Mouse (Mus musculus): ENCODE results near the gene Plcb4. TPM values are rescaled to one million over a fixed set of nuclear protein-coding genes. Genes with fewer than 3 reads are reported as not detected.
"Not testable (repeated sequence)": the region's sequence is repeated elsewhere in the genome, so short reads cannot be mapped to it uniquely, and the experiment has no call there.

Plcb4 gene
- polyA plus RNA-seq, 1 experiment = 42.0 TPM

DNA sequence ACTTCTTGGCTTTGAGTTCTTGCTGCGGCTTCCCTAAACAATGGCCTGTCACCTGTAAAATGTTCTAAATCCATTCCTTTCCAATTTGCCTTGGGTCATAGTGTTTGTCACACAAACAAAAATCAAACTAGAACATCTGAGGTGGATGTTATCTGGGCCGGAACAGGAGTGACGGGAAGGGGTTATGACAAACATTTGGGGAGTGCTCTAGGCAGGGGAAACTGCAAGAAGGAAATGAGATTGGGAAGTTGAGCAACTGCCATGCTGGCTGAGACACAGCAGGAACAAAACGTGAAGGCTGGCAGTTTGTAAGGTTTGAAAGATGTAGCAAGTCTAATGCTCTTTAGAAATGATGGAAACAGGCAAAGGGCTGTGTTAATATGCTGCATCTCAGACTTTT, 66.6 kb downstream of the Plcb4 start:
- Histone ChIP-seq H3K4me3 (ENCODE audit: insufficient read depth, low read length) (no peak overlapping the region), H3K27ac (ENCODE audit: insufficient read depth, low read length) (no peak overlapping the region), H3K4me1 (ENCODE audit: control insufficient read depth, insufficient read depth, low read length) (no peaks in the 10 kb centered on the region)
- no peak for TF ChIP-seq CTCF (IDR thresholded peaks at IDR 0.05; ENCODE audit: extremely low read depth, insufficient read depth, low read length)

GRCm38 (mm10) chr2:135727088-135727487, 68.3 kb downstream of the Plcb4 start:
- TF ChIP-seq CTCF (IDR thresholded peaks at IDR 0.05; ENCODE audit: extremely low read depth, insufficient read depth, low read length) = no peak
- no peak overlapping the region for H3K4me3 ChIP-seq (ENCODE audit: insufficient read depth, low read length)
- H3K4me1 ChIP-seq (ENCODE audit: control insufficient read depth, insufficient read depth, low read length) = no peaks in the 10 kb centered on the region
- no peak overlapping the region for H3K27ac ChIP-seq (ENCODE audit: insufficient read depth, low read length)

DNA sequence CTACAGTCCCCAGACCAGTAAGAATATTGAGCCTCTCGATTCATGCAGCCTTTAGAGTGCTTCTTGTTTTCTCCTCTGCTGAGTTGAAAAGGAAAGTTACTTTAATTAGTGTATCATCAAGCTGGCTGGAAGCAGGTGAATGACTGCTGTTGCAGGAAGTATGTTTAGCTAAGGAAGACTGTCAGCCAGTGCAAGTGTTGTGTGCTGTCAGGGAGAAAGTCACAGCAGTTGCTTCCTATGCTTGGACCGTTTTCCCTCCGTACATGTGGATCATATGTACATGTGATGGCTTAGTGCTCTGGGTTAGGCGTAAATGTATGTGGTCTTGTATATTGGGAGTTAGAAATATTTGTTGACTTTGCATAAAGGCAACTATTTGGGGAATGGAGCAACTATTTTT, 69.1 kb downstream of the Plcb4 start:
- H3K27ac ChIP-seq (ENCODE audit: insufficient read depth, low read length) = no peak overlapping the region
- no peak overlapping the region for H3K4me3 ChIP-seq (ENCODE audit: insufficient read depth, low read length)
- no peak for TF ChIP-seq POLR2A (IDR thresholded peaks at IDR 0.05; ENCODE audit: extremely low read depth, insufficient read depth, low read length)
- no peak for TF ChIP-seq CTCF (IDR thresholded peaks at IDR 0.05; ENCODE audit: extremely low read depth, insufficient read depth, low read length)
- no peaks in the 10 kb centered on the region for H3K4me1 ChIP-seq (ENCODE audit: control insufficient read depth, insufficient read depth, low read length)

GRCm38 (mm10) chr2:135731591-135731990, 72.8 kb downstream of the Plcb4 start:
- TF ChIP-seq POLR2A (IDR thresholded peaks at IDR 0.05; ENCODE audit: extremely low read depth, insufficient read depth, low read length) = no peak
- TF ChIP-seq CTCF (IDR thresholded peaks at IDR 0.05; ENCODE audit: extremely low read depth, insufficient read depth, low read length) = no peak
- no peak overlapping the region for H3K27ac ChIP-seq (ENCODE audit: insufficient read depth, low read length)
- no peak overlapping the region for H3K4me3 ChIP-seq (ENCODE audit: insufficient read depth, low read length)
- H3K4me1 ChIP-seq (ENCODE audit: control insufficient read depth, insufficient read depth, low read length) = no peaks in the 10 kb centered on the region; the same call in 1 of the 2 replicates

GRCm38 (mm10) chr2:135732651-135733050, 73.8 kb downstream of the Plcb4 start:
- Histone ChIP-seq H3K4me3 (ENCODE audit: insufficient read depth, low read length) (no peak overlapping the region), H3K27ac (ENCODE audit: insufficient read depth, low read length) (no peak overlapping the region), H3K4me1 (ENCODE audit: control insufficient read depth, insufficient read depth, low read length) (no peaks in the 10 kb centered on the region; the same call in 1 of the 2 replicates)
- TF ChIP-seq CTCF (IDR thresholded peaks at IDR 0.05; ENCODE audit: extremely low read depth, insufficient read depth, low read length) (no peak), POLR2A (IDR thresholded peaks at IDR 0.05; ENCODE audit: extremely low read depth, insufficient read depth, low read length) (no peak)

DNA sequence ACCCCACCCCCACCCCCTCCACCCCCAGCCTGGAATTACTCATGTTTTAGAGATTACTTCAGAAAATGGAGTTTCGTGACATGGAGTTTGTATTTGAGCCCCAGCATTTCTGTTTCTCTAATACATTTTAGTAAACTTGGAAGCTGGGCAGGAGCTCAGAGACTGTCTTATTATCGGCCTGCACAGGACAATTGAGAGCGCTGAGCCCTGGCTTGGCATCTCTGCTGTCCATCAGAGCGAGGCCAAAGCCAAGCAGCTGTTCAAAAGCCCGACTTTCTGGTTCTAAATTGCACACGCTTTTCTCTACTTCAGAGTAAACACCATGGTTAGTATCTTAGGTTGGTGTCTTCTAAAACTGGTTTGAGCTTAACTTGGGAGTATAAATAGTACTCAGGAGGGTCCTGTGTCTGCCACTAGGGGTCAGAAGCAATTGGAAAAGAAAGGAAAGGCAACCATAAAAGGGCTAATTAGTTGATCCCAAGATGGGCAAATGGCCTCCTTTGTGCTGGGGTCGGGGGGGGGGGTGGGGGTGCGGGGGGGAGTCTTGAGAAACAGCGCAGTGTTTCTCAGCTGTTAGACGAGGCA, 75.2 kb downstream of the Plcb4 start:
- TF ChIP-seq POLR2A (IDR thresholded peaks at IDR 0.05; ENCODE audit: extremely low read depth, insufficient read depth, low read length) (no peak), CTCF (IDR thresholded peaks at IDR 0.05; ENCODE audit: extremely low read depth, insufficient read depth, low read length) (no peak)

GRCm38 (mm10) chr2:135737506-135737905, 78.7 kb downstream of the Plcb4 start:
- TF ChIP-seq CTCF (IDR thresholded peaks at IDR 0.05; ENCODE audit: extremely low read depth, insufficient read depth, low read length) (no peak), POLR2A (IDR thresholded peaks at IDR 0.05; ENCODE audit: extremely low read depth, insufficient read depth, low read length) (no peak)
- H3K27ac ChIP-seq (ENCODE audit: insufficient read depth, low read length) = no peak overlapping the region
- no peak overlapping the region for H3K4me3 ChIP-seq (ENCODE audit: insufficient read depth, low read length)
- no peaks in the 10 kb centered on the region; the same call in 1 of the 2 replicates for H3K4me1 ChIP-seq (ENCODE audit: control insufficient read depth, insufficient read depth, low read length)

More for the DNA sequence above, 75.2 kb downstream of the Plcb4 start:
- Histone ChIP-seq H3K27ac (ENCODE audit: insufficient read depth, low read length) (no peak overlapping the region), H3K4me3 (ENCODE audit: insufficient read depth, low read length) (no peak overlapping the region), H3K4me1 (ENCODE audit: control insufficient read depth, insufficient read depth, low read length) (no peaks in the 10 kb centered on the region; the same call in 1 of the 2 replicates)

GRCm38 (mm10) chr2:135738022-135738780, 79.4 kb downstream of the Plcb4 start:
- not testable (repeated sequence) for H3K27ac ChIP-seq (ENCODE audit: insufficient read depth, low read length); H3K4me3 ChIP-seq (ENCODE audit: insufficient read depth, low read length); H3K4me1 ChIP-seq (ENCODE audit: control insufficient read depth, insufficient read depth, low read length)

- TF ChIP-seq CTCF (IDR thresholded peaks at IDR 0.05; ENCODE audit: extremely low read depth, insufficient read depth, low read length) (no peak), POLR2A (IDR thresholded peaks at IDR 0.05; ENCODE audit: extremely low read depth, insufficient read depth, low read length) (no peak)
- Histone ChIP-seq H3K4me1 (ENCODE audit: control insufficient read depth, insufficient read depth, low read length) (no peaks in the 10 kb centered on the region; the same call in 1 of the 2 replicates), H3K27ac (ENCODE audit: insufficient read depth, low read length) (no peak overlapping the region), H3K4me3 (ENCODE audit: insufficient read depth, low read length) (no peak overlapping the region)
Observed at GRCm38 (mm10) chr2:135738950-135739349, 80.1 kb downstream of the Plcb4 start.

- Histone ChIP-seq H3K4me1 (ENCODE audit: control insufficient read depth, insufficient read depth, low read length) (no peaks in the 10 kb centered on the region), H3K4me3 (ENCODE audit: insufficient read depth, low read length) (no peak overlapping the region), H3K27ac (ENCODE audit: insufficient read depth, low read length) (no peak overlapping the region)
Observed at GRCm38 (mm10) chr2:135742954-135743700, 84.3 kb downstream of the Plcb4 start.

More at GRCm38 (mm10) chr2:135742954-135743700, 84.3 kb downstream of the Plcb4 start:
- TF ChIP-seq POLR2A (IDR thresholded peaks at IDR 0.05; ENCODE audit: extremely low read depth, insufficient read depth, low read length) = no peak
- TF ChIP-seq CTCF (IDR thresholded peaks at IDR 0.05; ENCODE audit: extremely low read depth, insufficient read depth, low read length) = no peak
